Mouse (Mus musculus) T-helper 17 cell (primary cell): Measurements from ENCODE around the gene Dock4.
"Not testable (repeated sequence)": the region's sequence is repeated elsewhere in the genome, so short reads cannot be mapped to it uniquely, and the experiment has no call there.

Experiments used
- in situ Hi-C, 2 experiments: fragments of 300-600 bp; cut with MboI, MseI; formaldehyde crosslinking; loops; 1 replicate in 1 of 2; 2 replicates in 1 of 2; pipeline ENCODE4 v1.15.1; 2025; ENCODE audit warnings: high pct_unique_total_duplicates in 2 of 2

The Dock4 gene

DNA sequence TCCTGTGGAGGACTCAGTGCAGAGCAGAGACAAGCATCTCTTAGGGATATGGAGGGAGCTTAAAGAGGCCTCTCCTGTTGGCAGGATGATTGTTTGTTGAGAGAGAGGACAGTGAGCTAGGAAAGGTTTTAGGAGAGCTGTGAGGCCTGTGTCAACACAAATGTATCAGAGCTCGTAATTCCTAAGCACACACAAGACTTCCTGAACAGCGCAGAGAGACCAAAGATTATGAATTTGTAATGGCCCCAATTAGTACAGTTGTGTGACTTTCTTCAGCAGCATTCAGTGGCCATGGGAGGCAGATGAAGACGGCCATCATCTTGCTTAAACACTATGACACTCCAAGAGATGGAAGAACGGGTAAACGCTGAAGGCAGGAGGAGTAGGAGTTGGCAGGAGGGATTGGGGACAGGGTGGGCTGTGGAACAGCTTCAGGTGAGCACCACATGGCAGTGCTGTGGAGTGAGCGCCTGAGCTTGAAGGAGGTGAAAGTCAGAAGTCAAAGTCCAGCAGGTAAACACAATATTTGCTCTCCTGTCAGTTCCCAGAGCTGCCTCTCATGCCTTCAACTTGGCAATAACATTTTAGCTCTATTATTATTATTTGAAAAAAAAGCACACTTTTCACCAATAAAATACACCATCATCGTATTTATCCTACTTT is 409.1 kb downstream of the Dock4 start:
- in situ Hi-C loops: no loop called here

DNA sequence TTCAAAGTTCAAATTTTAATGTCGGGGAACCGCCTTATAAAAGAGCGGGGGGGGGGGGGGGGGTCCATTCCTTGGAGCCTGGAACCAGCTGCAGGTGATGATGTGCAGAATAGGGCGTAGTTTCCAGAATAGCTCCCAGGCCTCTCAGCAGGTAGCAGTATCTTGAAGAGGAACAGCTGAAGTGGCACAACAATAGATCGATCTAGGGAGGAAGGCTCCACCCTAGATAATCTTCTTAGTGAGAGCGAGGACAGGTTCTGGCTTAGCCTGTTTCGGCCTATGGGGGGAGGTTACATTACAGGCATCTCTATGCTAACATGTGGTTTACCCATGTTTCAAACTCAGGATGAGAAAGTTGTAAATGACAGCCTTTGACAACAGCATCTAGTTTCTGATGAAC is 411.7 kb downstream of the Dock4 start:
- in situ Hi-C loops: no loop called here

DNA sequence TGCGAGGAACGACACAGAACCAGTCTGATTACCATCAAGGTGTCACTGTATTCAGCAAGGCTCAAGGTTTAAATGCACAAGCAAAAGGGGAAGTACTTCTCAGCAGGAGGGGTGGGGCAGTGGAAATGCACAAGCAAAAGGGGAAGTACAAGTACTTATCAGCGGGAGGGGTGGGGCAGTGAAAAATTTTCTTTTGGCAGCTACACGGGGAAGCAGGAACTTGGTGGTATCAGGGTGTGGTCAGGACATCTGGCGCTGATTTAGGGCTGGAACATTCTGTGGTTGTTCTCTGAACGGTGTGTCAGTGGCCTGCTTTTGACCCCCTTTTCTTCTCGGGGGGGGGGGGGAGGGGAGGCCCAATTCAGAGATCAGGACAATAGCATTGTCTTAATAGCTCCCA is 413.0 kb downstream of the Dock4 start:
- in situ Hi-C loops: not testable (repeated sequence)

DNA sequence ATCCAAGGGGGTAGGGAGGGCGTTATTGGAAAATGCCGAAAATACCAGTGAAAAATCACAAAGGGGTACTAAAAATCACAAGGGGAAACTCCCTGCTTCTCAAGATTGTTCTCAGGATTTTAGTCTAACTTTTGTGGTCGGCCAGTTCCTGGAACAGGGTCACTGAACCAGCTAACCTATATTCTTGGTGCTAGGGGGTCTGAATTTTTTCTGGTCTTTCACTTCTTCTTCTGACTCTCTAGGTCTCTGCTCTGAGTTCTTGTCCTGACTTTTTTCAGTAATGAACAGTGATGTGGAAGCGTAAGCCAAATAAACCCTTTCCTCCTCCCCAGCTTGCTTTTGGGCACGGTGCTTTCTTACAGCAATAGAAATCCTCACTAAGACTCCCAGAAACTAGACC is 424.6 kb downstream of the Dock4 start:
- in situ Hi-C loops: no loop called here

DNA sequence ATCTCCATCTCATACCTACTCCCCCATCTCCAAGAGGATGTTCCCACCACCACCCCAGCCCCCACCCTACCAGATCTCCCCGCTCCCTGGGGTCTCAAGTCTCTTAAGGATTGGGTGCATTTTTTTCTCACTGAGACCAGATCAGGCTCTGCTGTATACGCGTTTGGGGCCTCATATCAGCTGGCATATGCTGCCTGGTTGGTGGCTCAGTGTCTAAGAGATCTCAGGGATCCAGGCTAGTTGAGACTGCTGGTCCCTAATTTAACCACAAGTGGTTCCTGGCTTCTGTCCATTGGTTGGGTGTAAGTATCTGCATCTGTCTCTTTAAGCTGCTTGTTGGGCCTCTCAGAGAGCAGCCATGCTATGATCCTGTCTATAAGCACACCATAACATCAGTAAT is 427.0 kb downstream of the Dock4 start:
- in situ Hi-C loops: no loop called here

DNA sequence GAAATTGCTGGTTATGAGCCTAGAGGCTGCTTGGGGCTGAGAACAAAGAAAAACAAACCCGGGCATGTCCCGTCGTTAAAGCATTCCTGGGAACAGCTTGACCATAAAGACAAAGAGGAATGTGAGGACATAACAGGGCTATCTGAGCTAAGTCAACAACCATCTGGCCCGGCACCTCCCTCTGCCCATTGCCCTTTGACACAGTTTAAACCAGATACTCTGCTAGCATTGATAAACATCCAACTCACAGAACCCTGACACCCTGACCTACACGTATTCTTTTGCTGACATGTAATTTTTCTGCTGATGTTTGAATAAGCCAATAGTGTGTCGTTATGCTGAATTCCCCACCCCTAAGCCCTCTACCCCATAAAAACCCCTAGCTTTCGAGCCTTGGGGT is 427.5 kb downstream of the Dock4 start:
- in situ Hi-C loops: not testable (repeated sequence)

DNA sequence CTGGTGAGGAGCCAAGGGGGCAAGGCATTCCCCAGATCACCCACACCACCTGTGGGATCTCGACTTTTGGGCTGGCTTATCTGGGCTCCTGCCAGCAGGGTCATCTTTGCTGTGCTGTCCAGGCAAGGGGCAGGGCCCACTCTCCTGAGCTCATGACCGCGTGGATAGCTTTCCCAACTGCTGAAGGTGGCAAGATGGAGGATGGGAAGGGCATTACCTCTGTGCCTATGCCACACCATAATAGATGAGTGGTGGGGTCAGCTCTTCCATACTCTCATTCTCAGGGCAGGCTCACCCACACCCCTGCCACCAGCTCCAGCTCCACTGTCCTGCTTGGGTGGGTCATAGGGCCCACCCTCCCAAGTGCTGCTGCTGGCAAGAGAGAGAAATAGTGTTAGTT is 439.2 kb downstream of the Dock4 start:
- in situ Hi-C loops: no loop called here

DNA sequence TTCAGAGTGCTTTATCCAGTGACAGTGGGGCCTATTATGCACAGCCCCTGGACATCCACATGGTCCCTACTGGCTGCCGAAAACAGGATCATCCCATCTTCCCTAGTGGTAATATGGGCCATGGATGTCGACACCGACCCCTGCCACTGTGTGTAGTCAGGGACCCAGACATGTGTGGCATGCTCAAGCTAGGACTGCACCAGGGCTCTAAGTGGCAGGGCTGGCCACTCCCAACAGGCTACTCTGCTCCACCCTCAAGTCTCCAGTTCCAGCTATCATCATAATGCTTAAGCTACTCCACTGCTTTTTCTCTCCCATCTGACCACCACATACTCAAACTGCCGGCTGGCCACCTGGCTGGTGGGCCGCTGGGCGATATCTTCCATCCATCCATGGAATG is 439.6 kb downstream of the Dock4 start:
- in situ Hi-C loops: no loop called here

DNA sequence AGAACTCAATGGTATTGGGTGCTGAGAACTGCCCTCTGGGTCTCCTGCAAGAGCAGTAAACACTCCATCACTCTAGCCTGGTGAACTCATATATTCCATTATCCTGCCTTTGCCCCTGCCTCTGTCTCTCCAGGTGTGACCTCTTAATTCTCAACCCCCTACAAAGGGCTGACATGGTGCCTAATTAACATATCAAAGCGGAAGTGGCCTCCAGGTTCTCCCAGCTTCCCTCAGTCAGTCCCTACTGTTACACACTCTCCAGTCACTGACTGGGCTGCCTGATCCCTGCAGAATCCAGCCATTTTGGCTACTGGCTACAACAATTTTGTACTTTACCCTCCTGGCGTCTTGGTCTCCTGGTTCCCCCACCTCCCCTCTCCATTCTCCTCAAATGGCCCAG is 441.7 kb downstream of the Dock4 start:
- in situ Hi-C loops: no loop called here

DNA sequence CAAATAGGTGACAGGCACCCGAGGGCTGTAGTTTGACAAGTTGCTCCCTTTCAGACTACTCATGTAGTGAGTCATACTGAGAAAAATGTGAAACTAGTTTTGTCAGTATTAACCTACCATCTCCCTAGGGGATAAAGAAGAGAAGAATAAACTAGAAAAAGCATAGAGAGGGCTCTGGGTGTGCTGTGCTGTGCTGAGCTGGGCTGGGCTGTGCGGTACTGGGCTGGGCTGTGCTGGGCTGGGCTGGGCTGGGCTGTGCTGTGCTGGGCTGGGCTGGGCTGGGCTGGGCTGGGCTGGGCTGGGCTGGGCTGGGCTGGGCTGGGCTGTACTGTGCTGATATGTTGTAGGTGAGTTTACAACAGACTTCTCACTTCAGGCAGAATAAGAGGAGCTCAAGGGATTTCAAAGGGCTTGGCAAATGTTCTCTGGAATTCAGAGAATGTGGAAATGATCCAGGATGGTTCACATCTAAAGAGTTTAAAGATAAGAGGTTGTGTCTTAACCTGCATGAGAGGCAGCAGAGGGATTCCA is 442.6 kb downstream of the Dock4 start:
- in situ Hi-C loops: no loop called here

DNA sequence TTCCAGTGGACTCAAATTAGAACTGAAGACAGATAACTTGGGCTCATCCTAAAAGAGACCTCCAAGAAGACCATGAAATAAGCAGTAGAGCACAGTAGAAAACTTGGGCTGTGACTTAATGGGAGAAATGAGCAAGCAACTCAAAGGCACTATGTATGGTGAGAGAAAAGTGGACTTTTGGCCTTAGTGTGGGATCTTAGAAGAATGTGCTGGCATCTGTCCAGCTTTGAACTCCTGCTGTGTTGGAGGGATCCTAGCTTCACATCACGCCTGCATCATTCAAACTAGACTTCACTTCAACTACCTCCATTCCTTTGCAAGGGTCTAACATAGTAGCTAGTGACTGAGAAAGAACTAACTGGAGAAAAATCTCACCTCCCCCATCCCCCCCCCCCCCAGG is 443.1 kb downstream of the Dock4 start:
- in situ Hi-C loops: no loop called here

DNA sequence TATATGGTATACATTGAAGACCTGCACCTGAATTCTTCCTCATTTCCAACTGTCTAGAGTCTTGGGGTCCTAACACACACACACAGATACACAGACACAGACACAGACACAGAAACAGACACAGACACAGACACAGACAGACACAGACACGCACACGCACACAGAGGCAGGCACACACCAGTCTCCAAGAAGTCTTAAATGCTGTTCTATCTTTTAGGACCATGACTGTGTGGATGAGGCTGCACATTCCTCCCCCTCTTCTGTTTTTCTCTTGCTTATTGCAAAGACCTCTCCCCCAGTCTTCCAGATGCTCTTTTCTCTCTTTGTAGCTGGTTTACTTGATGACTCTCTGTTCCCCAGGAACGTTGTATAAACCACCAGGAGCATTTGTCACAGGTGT is 443.8 kb downstream of the Dock4 start:
- in situ Hi-C loops: no loop called here

DNA sequence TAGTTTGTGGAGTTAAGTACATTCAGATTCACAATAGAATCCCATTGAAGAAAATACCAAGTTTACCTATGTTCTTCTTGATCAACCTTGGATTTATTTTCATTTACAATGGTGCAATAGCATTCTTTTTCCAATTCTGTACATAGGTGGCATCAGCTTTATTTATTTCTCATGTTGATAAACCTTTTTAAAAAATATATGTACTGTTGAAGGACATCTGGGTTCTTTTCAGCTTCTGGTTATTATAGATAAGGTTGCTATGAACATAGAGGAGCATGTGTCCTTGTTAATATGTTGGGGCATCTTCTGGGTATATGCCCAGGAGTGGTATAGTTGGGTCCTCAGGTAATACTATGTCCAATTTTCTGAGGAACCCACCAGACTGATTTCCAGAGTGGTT is 445.4 kb downstream of the Dock4 start:
- in situ Hi-C loops: no loop called here

DNA sequence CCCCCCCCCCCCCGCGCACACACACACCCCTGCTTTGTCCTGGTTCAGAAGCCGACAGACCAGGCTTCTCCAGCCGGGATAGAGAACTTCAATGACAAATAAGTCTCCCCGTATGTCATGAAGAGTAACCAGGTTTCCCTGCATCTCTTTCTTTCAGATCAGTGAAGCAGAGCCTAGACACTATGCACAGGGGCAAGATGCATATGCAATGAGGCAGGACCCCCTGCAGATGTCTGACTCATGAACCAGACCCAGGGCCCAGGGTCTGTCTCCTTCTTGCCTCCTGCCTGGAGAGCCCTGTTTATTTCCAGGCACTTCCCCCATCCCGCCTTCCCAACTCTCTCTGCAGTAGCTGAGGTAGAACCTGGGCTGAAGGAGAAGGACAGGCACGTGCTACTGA is 448.0 kb downstream of the Dock4 start:
- in situ Hi-C loops: no loop called here

DNA sequence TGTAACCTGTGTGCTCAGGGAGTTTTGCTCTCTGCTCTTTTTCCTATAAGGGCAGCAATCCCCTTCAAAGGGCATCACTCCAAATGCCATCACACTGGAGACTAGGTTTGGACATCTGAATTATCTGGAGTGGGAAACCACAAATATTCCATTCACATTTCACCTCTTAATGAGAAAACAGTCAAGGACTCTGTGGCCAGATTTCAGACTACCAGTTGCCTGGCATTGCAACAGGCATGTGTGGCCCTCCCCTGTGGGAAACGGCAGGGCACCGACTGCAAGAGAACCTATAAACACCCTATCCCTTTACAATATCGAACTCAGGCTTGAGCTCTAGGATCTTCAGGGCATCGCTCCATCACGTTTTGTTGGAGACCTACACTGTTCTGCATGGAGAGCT is 448.9 kb downstream of the Dock4 start:
- in situ Hi-C loops: no loop called here
